Mouse (Mus musculus) CD4-positive, CD25-positive, alpha-beta regulatory T cell (primary cell): ENCODE results near the gene Ints5. TPM values are rescaled to one million over a fixed set of nuclear protein-coding genes. Genes with fewer than 3 reads are reported as not detected.

Source experiments
- polyA plus RNA-seq: library from polyadenylated mRNA; unstranded; fragments of 100-300 nt; shearing (Covaris generic); gene quantifications from one replicate; pipeline ENCODE4 v1.2.1, GENCODE M21; 2017

Ints5 gene
- polyA plus RNA-seq = 36.7 TPM

DNA sequence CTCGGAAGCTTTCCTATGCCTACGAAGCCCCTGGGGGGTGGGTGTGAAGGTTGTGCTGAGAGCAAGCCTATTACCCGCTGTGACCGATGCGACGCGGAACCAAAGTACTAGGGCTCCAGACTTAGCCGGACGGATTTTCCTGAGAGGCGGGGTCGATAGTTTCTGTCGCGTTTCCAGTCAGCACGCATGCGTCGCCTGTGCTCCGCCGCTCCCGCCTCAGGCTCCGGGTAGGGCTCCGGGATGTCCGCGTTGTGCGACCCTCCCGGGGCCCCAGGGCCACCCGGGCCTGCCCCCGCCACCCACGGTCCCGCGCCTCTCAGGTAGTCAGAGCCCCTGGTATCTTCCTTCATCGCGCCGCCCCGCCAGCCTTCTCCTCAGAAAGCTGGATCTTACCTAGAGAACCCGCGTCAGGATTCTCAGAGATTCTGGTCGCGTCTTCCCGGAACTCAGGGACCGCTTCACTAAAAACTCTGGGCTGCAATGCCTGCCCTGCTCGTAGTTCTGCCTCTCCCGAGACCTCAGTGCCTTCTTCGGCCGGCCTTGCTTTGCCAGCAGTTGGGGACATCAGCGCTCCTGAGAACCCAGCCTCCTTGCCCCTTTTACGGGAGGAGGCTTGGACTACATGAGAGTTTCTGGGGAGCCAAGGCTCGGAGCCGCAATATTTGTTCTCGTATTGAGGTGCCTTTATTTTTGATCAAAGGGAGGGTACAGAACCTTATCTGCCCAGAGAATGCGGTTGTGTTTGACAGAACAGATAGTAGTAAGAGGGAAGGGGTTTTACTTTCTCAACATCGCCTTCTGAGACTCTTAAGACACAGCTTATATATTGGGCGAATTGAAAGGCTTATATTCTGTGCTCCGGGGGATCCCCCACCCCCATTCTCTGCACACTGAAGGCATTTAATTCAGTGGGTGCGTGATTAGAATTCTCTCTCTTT lies at the start of gene Ints5:
Gene Ints5 (plus strand): TSS at position 177 of the 938 bp plus-strand sequence.

DNA sequence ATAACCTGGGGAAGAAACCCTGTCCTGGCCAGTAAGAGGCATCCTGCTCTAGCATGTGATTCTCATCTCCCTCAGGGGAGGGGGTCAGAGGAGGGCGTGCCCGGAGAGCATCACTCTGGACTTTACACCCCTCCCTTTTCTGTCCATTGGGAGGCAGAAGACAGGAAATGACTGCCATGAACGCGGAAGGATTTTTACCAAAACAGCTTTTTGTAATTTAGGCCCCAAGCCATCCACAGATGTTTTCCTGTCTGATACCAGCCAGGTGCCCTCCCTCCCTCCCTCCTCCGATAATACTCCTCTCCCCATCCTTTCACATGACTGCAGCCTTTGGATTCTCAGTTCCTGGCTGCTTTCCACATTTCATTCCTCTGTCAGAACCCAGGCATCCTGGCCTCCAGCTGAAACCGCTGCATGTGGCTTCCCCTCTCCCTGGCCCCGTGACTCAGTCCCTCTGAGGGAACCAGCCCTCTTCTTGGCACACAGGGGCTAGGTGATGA lies 42.4 kb upstream of the Ints5 start, which contains the start of gene Lrrn4cl:
Gene Lrrn4cl (plus strand): TSS at position 367 of the 500 bp plus-strand sequence.

DNA sequence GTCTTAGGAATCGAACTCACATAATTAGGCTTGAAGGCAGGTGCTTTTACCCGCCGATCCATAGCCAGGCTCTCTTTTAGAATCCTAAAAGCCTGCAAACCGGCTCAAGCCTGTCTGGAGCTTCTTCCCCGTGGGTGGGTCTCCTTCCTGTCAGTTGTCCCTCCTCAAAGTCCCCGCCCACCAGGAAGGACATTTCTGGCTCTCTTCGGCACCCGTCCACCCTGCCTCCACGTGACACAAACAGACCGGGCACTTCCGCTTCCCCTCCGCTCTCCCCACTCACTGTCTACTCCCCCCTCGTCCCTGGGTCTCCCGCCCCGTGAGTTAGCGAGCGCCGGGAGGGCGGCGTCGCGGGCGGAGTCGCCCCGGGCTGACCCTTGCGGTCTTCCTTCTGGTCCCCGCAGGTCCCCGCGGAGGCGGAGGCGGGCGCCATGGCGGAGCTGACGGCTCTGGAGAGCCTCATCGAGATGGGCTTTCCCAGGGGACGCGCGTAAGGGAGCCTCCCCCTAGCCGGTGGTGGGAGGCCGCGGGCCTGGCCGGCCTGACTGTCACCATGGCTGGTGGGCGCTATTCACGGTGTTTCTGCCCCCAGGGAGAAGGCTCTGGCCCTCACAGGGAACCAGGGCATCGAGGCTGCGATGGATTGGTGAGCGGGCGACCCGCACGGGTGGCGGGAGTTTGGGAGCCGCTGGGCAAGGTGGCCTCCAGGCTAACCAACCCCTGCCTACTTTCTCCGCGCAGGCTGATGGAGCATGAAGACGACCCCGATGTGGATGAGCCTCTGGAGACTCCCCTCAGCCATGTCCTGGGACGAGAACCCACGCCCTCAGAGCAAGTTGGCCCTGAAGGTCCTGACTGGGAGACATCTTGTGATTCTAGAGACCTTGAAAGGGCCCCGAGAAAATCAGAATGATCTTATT lies 21.3 kb upstream of the Ints5 start, which contains the start of gene Ubxn1:
Gene Ubxn1 (plus strand): TSS at position 230 of the 920 bp plus-strand sequence.

DNA sequence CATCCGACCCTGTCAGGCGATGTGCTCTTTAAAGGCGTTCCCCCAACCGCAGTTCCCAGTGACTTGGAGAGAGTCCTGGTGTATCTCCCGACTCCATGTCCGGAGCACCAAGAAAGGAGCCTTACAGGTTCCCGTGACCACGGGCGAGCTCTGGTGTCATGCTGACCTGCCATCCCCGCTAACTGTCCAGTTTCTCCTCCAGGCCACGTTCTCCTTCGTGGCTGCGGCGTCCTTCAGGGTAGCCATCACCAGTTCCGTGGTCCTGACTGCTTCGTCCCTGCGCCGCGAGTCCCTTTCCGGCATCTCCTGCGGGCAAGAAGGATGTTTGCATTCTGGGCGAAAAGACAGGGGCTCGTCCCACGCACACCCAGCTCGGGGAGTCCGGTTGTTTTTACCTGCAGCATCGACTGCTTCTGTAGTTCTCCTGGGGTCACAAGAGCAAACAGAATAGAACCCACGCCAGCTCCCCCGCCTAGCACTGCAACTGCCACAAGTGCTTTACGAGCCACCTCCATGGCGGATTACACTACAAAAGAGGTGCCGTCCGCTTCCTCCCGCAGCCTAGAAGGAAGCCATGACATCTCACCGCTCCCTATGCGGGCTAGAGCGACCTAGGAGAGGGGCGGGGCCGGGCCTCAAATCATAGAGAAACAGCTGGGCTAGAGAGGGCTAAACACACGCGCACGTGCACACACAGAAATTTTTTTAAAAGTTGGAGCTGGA lies 12.3 kb upstream of the Ints5 start, which contains the start of gene Uqcc3:
Gene Uqcc3 (minus strand): TSS at position 613 of the 723 bp plus-strand sequence.

DNA sequence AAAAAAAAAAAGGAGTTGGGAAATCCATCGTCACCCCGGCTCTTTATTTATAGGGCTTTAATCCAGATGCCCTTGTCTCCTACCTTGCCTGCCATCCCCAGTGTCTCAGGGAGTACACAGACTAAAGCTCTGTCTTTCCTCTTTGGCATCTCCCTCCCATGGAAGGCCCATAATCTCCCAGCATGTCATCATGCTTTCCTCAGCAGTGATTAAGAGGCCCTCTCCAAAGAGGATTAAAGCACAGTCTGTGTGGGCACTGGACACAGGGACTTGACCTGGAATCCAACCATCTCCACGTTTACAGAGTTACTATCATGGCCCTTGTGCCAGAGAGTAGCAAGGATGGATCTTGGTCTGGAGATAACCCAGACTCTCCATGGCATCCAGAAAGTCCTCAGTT lies 9.2 kb upstream of the Ints5 start, which contains the start of the genes Lbhd1 and Gm49403:
Gene Lbhd1 (plus strand): TSS at position 117 of the 400 bp plus-strand sequence.
Gene Gm49403 (plus strand): TSS at position 315 of the 400 bp plus-strand sequence.

DNA sequence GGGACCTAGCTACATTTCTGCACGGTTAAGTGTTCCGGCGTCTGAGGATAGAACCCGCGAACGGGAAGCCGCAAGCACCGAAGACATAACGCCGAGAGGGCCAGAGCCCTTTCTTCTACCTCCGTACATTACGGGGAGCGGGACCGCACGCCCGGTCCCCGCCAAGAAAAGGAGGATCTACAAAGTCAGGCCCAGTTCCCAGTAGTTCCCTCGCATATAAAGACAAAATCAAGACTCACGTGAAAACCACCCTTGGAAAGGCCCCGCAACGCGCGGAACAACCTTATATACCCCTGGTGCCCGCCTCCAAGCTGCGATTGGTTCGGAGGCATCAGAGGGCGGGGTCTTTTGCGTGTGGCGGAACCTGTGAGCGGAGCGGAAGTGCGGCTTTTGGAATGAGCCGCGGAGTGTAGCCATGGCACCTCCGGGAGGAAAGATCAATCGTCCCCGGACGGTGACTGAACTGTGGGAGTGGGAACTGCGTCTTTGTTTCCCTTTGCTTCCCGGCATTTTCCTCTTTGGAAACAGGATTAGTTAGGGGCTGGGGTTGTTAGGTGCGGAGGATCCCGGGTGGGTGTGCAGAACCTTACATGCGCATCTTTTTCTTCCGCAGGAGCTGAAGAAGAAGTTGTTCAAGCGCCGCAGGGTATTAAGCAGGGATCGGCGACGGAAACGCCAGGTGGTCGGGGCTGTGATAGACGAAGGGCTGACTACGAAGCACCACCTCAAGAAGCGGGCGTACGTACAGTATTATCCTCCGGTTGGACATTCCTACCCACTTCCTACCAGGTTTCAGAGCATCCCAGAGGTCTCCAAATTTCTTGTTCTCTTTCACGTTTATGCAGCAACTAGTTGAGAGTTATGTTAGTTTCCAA lies 4.1 kb upstream of the Ints5 start, which contains the start of the genes 1810009A15Rik and Gm49416:
Gene 1810009A15Rik (plus strand): TSS at position 343 of the 875 bp plus-strand sequence.
Gene Gm49416 (plus strand): TSS at position 416 of the 875 bp plus-strand sequence.

GRCm38 (mm10) chr19:8897865-8898495 lies 5.2 kb downstream of the Ints5 start, which contains the start of gene Ganab:
Ganab (plus strand) TSS chr19:8898071.

DNA sequence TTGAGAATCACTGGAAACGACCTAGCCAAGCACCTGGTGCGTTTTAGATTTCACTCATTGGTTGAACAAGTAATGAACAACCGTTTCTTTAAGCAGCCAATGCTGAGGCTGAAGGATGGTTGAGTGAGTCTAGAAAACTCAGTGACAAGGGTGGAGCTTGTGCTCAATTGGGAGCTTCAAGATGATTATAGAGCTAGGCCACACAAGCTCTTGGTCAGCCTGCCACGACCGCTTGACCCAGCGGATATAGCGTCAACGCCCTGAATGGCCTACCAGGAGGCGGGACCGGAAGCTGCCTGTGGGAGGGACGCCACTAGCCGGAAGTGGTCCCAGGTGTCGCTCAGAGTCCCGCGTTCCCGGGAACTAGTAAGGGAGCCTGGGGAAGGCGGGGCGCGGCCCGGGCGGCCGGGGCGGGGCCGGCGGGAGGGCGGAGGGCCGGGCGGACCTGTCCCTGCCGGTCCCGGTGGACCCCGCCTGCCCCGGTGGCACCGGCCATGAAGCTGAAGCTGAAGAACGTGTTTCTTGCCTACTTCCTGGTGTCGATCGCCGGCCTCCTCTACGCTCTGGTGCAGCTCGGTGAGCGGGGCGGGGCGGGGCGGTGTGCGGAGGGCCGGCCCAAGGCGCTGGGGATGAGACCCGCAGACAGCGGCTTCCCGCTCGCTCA lies 27.4 kb downstream of the Ints5 start, which contains the start of gene B3gat3:
Gene B3gat3 (plus strand): TSS at position 302 of the 664 bp plus-strand sequence.

GRCm38 (mm10) chr19:8929224-8930088 lies 36.7 kb downstream of the Ints5 start, which contains the start of the genes Rom1 and Eml3:
Rom1 (minus strand) TSS chr19:8929356.
Eml3 (plus strand) TSS chr19:8929552.

GRCm38 (mm10) chr19:8941515-8942217 lies 48.9 kb downstream of the Ints5 start, which contains the start of gene Mta2:
Mta2 (plus strand) TSS chr19:8941875.

Other genes with a start within 250 kb of the Ints5 start
- gene Chrm1, start 229.2 kb upstream of the Ints5 start, polyA plus RNA-seq = not detected
- 136 TPM for gene Slc3a2, start 169.6 kb upstream of the Ints5 start, polyA plus RNA-seq
- gene Wdr74, start 157.2 kb upstream of the Ints5 start, polyA plus RNA-seq = 83.3 TPM
- gene 1700092M07Rik, start 152.3 kb upstream of the Ints5 start, polyA plus RNA-seq = 1.5 TPM
- 164 TPM for gene Stx5a, start 151.6 kb upstream of the Ints5 start, polyA plus RNA-seq
- 263 TPM for gene Nxf1, start 135.9 kb upstream of the Ints5 start, polyA plus RNA-seq
- 104 TPM for gene Tmem223, start 122.0 kb upstream of the Ints5 start, polyA plus RNA-seq
- 161 TPM for gene Tmem179b, start 118.5 kb upstream of the Ints5 start, polyA plus RNA-seq
- gene Taf6l, start 106.6 kb upstream of the Ints5 start, polyA plus RNA-seq = 18.0 TPM
- gene Polr2g, start 94.4 kb upstream of the Ints5 start, polyA plus RNA-seq = 150 TPM
- gene Zbtb3, start 90.5 kb upstream of the Ints5 start, polyA plus RNA-seq = 1.6 TPM
- gene Ttc9c, start 73.7 kb upstream of the Ints5 start, polyA plus RNA-seq = 39.7 TPM
- gene Hnrnpul2, start 73.0 kb upstream of the Ints5 start, polyA plus RNA-seq = 13.3 TPM
- 1.7 TPM for gene AC129217.1, start 63.2 kb upstream of the Ints5 start, polyA plus RNA-seq
- gene Bscl2, start 55.5 kb upstream of the Ints5 start, polyA plus RNA-seq = 86.8 TPM
- 0.13 TPM for gene Gng3, start 53.8 kb upstream of the Ints5 start, polyA plus RNA-seq
- gene Lrrn4cl, start 42.2 kb upstream of the Ints5 start, polyA plus RNA-seq = 0.12 TPM
- 169 TPM for gene Ubxn1, start 21.5 kb upstream of the Ints5 start, polyA plus RNA-seq
- gene Uqcc3, start 12.1 kb upstream of the Ints5 start, polyA plus RNA-seq = 77.7 TPM
- 85.0 TPM for gene Lbhd1, start 9.3 kb upstream of the Ints5 start, polyA plus RNA-seq
- not detected for gene Gm49403, start 9.1 kb upstream of the Ints5 start, polyA plus RNA-seq
- 54.2 TPM for gene 1810009A15Rik, start 4.2 kb upstream of the Ints5 start, polyA plus RNA-seq
- gene Gm49416, start 4.1 kb upstream of the Ints5 start, polyA plus RNA-seq = not detected
- gene Ganab, start 5.1 kb downstream of the Ints5 start, polyA plus RNA-seq = 119 TPM
- gene B3gat3, start 27.4 kb downstream of the Ints5 start, polyA plus RNA-seq = 57.2 TPM
- gene Rom1, start 36.4 kb downstream of the Ints5 start, polyA plus RNA-seq = 7.8 TPM
- gene Eml3, start 36.5 kb downstream of the Ints5 start, polyA plus RNA-seq = 86.7 TPM
- gene Mta2, start 48.9 kb downstream of the Ints5 start, polyA plus RNA-seq = 250 TPM
- 38.1 TPM for gene Tut1, start 60.8 kb downstream of the Ints5 start, polyA plus RNA-seq
- gene Eef1g, start 74.0 kb downstream of the Ints5 start, polyA plus RNA-seq = 294 TPM
- gene Ahnak, start 96.3 kb downstream of the Ints5 start, polyA plus RNA-seq = 46.1 TPM
- gene Scgb1a1, start 195.0 kb downstream of the Ints5 start, polyA plus RNA-seq = not detected
- 17.8 TPM for gene Asrgl1, start 242.6 kb downstream of the Ints5 start, polyA plus RNA-seq